Mouse (Mus musculus): ENCODE measurements around the gene Dctd. TPM values are rescaled to one million over a fixed set of nuclear protein-coding genes. Genes with fewer than 3 reads are reported as not detected.

Gene Dctd
- polyA plus RNA-seq, 1 experiment from 2014 or later: 27.2 TPM

DNA sequence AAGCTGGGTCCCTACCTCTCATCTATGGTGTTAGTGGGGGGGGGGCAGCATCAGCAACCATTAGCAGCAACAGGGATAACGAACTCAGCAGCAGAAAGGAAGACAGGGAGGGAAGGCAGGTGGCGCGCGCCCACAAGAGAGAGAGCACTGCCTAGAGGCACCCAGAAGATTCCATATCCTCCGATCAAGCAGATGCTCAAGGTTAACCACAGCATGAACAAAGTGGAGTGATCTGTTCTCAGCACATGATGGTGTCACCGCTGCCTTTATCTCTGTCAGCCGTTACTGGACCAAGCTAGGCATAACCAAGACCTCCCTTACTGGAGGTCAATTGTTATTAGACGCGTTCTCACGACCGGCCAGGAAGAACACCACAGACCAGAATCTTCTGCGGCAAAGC lies 89.7 kb downstream of the Dctd start:
- no peak overlapping the region for H3K27ac ChIP-seq (replicated peaks)
- no peak overlapping the region for H3K4me2 ChIP-seq
- WGBS: 92% methylated on average over 12 of the region's 12 CpGs
- H3K4me1 ChIP-seq: no peaks in the 10 kb centered on the region
- no peaks in the 10 kb centered on the region for H3K36me3 ChIP-seq
- H3K4me3 ChIP-seq: no peak overlapping the region
- H3K9me3 ChIP-seq: peaks cover 3% of the 10 kb centered on the region; the same call in 1 of the 2 replicates
- no peak for ATAC-seq (ENCODE audit: extremely low read depth, insufficient number of reproducible peaks, low FRiP score, low TSS enrichment)
- H3K9ac ChIP-seq: no peak overlapping the region
- no peaks in the 10 kb centered on the region for H3K27me3 ChIP-seq (replicated peaks)

DNA sequence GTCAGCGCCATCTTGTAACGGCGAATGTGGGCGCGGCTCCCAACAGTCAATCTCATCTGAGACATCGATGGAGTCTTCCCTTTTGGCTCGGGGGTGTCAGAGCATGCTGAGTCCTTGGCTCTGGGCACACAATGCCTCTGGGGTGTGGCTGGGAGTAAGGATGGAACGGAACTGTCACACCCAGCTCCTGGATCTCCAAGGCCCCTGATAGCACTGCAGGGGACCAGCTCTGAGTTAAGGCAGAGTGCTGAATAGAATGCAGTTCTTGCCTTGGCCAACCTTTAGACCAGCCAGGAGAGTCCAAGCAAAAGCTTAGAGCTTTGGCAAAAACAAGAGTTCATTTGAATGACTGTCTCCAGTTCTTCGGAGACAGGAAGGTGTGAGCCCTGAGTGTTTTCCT lies 97.1 kb downstream of the Dctd start:
- no peak overlapping the region for H3K4me2 ChIP-seq
- no peaks in the 10 kb centered on the region for H3K4me1 ChIP-seq
- WGBS: 87% methylated on average over 9 of the region's 9 CpGs
- no peak overlapping the region for H3K9ac ChIP-seq
- H3K27me3 ChIP-seq (replicated peaks): no peaks in the 10 kb centered on the region
- ATAC-seq (ENCODE audit: extremely low read depth, insufficient number of reproducible peaks, low FRiP score, low TSS enrichment): no peak
- H3K4me3 ChIP-seq: no peak overlapping the region
- no peaks in the 10 kb centered on the region for H3K36me3 ChIP-seq
- H3K27ac ChIP-seq (replicated peaks): no peak overlapping the region
- H3K9me3 ChIP-seq: no peaks in the 10 kb centered on the region

DNA sequence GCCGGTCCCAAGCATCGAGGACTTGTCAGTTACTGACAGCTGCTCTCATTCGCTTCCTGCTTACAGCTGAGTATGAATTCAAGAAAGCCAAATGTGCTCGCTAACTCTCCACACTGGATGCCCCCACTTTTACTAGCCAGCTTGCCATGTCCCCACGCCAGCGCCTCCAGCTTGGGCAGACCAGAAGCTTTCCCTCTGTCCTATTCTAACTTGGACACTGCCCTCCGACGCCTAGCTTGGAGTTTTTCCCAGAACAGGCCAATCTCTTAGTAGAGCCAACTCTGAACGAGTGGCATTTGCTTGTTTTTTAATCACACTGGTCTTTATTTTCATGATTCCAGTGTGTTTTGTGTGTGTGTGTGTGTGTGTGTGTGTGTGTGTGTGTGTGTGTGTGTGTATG lies 100.3 kb downstream of the Dctd start:
- 84% methylated on average over 9 of the region's 9 CpGs for WGBS
- no peaks in the 10 kb centered on the region for H3K36me3 ChIP-seq
- H3K4me3 ChIP-seq: no peak overlapping the region
- H3K4me2 ChIP-seq: no peak overlapping the region
- H3K27ac ChIP-seq (replicated peaks): no peak overlapping the region
- H3K27me3 ChIP-seq (replicated peaks): no peaks in the 10 kb centered on the region
- H3K9me3 ChIP-seq: no peaks in the 10 kb centered on the region
- no peaks in the 10 kb centered on the region for H3K4me1 ChIP-seq
- no peak for ATAC-seq (ENCODE audit: extremely low read depth, insufficient number of reproducible peaks, low FRiP score, low TSS enrichment)
- H3K9ac ChIP-seq: no peak overlapping the region

DNA sequence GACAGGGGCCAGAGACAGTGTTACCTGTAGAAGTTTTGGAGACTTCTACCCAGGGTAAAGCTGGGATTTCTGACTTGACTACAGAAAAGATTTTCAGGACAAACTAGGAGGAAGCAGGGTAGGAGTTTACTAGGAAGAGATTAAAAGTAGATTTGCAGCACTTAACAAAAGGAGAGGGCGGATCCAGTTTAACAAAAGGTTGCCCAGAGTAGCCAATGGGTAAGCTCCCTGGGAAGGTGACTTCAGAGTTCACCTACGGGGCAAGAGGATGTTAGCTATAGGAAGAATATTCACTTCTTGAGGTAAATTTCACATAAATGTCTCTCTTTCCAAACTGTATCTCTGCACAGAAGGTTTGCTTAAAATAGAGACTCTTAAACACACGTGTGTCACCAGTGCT lies 103.7 kb downstream of the Dctd start:
- H3K27me3 ChIP-seq (replicated peaks): no peaks in the 10 kb centered on the region
- H3K4me2 ChIP-seq: no peak overlapping the region
- no peak overlapping the region for H3K27ac ChIP-seq (replicated peaks)
- no peak for ATAC-seq (ENCODE audit: extremely low read depth, insufficient number of reproducible peaks, low FRiP score, low TSS enrichment)
- H3K9ac ChIP-seq: no peak overlapping the region
- H3K36me3 ChIP-seq: no peaks in the 10 kb centered on the region
- H3K4me3 ChIP-seq: no peak overlapping the region
- no peaks in the 10 kb centered on the region for H3K9me3 ChIP-seq
- WGBS: 57% methylated on average over 3 of the region's 3 CpGs
- H3K4me1 ChIP-seq: no peaks in the 10 kb centered on the region

Other genes with a start within 250 kb of the Dctd start
- gene Wwc2, start 108.2 kb upstream of the Dctd start, polyA plus RNA-seq (2015; fragmentation: Nextera tagmentation; extraction: Ambion mirVana): 10.6 and 11.1 TPM in 2 replicates